Mouse (Mus musculus): ENCODE data around the gene 4930474N05Rik.

Gene 4930474N05Rik

GRCm38 (mm10) chr14:36094617-36095016, at the start of gene 4930474N05Rik:
Gene 4930474N05Rik (plus strand): TSS chr14:36094917.
- DNase-seq: no peak

GRCm38 (mm10) chr14:36048746-36049391, 45.8 kb upstream of the 4930474N05Rik start:
- DNase-seq: peak; percentile 38 to 70

- DNase-seq: no peak
These were observed 41.4 kb upstream of the 4930474N05Rik start for GRCm38 (mm10) chr14:36053281-36053680.

- no peak for DNase-seq
These were observed 3.8 kb downstream of the 4930474N05Rik start for GRCm38 (mm10) chr14:36098528-36098927.

- DNase-seq: no peak
These were observed 4.9 kb downstream of the 4930474N05Rik start for GRCm38 (mm10) chr14:36099647-36100046.

DNA sequence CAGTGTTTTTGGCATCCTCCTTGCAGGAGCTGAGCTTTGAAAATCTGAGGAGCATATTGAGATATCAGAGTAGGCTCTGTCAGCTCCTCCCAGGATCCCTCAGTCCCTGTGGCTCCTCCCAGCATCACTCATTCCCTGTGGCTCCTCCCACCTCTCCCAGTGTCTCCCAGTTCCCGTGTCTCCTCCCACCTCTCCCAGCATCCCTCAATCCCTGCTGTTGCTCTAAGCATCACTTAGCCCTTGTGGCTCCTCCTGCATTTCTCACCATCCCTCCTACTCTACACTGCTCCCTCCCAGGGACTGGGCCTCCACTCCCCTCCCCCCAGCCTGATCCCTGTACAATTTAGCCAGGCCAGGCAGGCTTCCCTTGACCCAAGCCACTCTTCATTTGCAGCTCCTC, 6.0 kb downstream of the 4930474N05Rik start:
- DNase-seq: no peak

GRCm38 (mm10) chr14:36114481-36114880, 19.8 kb downstream of the 4930474N05Rik start:
- no peak for DNase-seq

- DNase-seq: no peak
These were observed 29.1 kb downstream of the 4930474N05Rik start for GRCm38 (mm10) chr14:36123775-36124335.

GRCm38 (mm10) chr14:36135749-36136148, 41.0 kb downstream of the 4930474N05Rik start:
- no peak for DNase-seq

- no peak for DNase-seq
These were observed 43.0 kb downstream of the 4930474N05Rik start for GRCm38 (mm10) chr14:36137696-36138095.

GRCm38 (mm10) chr14:36145261-36145660, 50.5 kb downstream of the 4930474N05Rik start:
- no peak for DNase-seq

All from cerebellum, postnatal 25 days (tissue).